In genomic region chr13:67172991-67173722, GRCm38 (mm10) we compare ENCODE assay signal across 8 mouse cellular contexts. TPM values are rescaled to one million over a fixed set of nuclear protein-coding genes. Genes with fewer than 3 reads are reported as not detected.
A peak's percentile ranks its signal among the peaks of the same experiment; 100 is the strongest.
DNase-seq lines count a peak whose midpoint lies in the region; ATAC-seq and TF ChIP-seq lines count a peak whose summit lies in the region.
"Not testable (repeated sequence)": the region's sequence is repeated elsewhere in the genome, so short reads cannot be mapped to it uniquely, and the experiment has no call there.

Gene Rsl1 (plus strand): TSS chr13:67173182.

- DNase-seq in ES-E14 (ENCODE audit: low read depth, low spot score): peak; percentile 60
- peak; percentile 70 to 71 for DNase-seq in cerebellum, adult 2 months
- DNase-seq in forelimb bud, embryonic 11.5 days (ENCODE audit: low read depth, low spot score): peak; percentile 37
- peak; percentile 72 for DNase-seq in heart, postnatal 4 days
- DNase-seq in layer of hippocampus, adult 8-10 months (ENCODE audit: low spot score in 2 of 2): peak; percentile 55 to 71
- DNase-seq in lung, embryonic 14.5 days: peak; percentile 84
- DNase-seq in testis, postnatal 14 days (ENCODE audit: low spot score): peak; percentile 70

- not testable (repeated sequence) for H3K9me3 ChIP-seq in ES-E14 (ENCODE audit: control insufficient read depth, insufficient read depth, low read depth, low read length); lung, embryonic 14.5 days (ENCODE audit: low read depth, low read length)

- H3K9ac ChIP-seq in ES-E14 (ENCODE audit: insufficient read depth, low read depth, low read length, poor library complexity, severe bottlenecking): peak within 1 kb of the TSS; percentile 75
- H3K9ac ChIP-seq in lung, embryonic 14.5 days: peak within 1 kb of the TSS; percentile 63

- peak; percentile 15; the same call in 1 of the 2 replicates for TF ChIP-seq POLR2A in cerebellum, adult 2 months (IDR thresholded peaks at IDR 0.05; ENCODE audit: borderline replicate concordance, insufficient read depth, low read length)

- H3K27ac ChIP-seq in ES-E14 (ENCODE audit: insufficient read depth, low read depth, low read length, poor library complexity, severe bottlenecking): 0 out of 2 replicates have a peak within 1 kb of the TSS, but pooled peaks have one; percentile 47
- 0 out of 2 replicates have a peak within 1 kb of the TSS, but pooled peaks have one; percentile 5 for H3K27ac ChIP-seq in cerebellum, adult 2 months (ENCODE audit: insufficient read depth, low read length)
- H3K27ac ChIP-seq in lung, embryonic 14.5 days (ENCODE audit: low read depth): 0 out of 2 replicates have a peak within 1 kb of the TSS, but pooled peaks have one; percentile 42

- under 1% methylated on average over 17 of the region's 17 CpGs for WGBS in cerebellum, adult 2 months
- under 1% methylated on average over 17 of the region's 17 CpGs for WGBS in lung, embryonic 14.5 days

- peak within 1 kb of the TSS; percentile 61 for H3K4me2 ChIP-seq in lung, embryonic 14.5 days

- not testable (repeated sequence) for TF ChIP-seq CTCF in cerebellum, adult 2 months (IDR thresholded peaks at IDR 0.05; ENCODE audit: borderline replicate concordance, insufficient read depth, low read depth, low read length); lung, embryonic 14.5 days (IDR thresholded peaks at IDR 0.05; ENCODE audit: low read depth)

- not testable (repeated sequence) for H3K4me1 ChIP-seq in ES-E14 (ENCODE audit: control insufficient read depth in 2 of 2, insufficient read depth in 2 of 2, low read length in 2 of 2, poor library complexity in 1 of 2); cerebellum, adult 2 months (ENCODE audit: control insufficient read depth, insufficient read depth, low read length); lung, embryonic 14.5 days (ENCODE audit: insufficient read depth)

- H3K36me3 ChIP-seq in ES-E14 (ENCODE audit: control insufficient read depth, insufficient read depth, low read length, poor library complexity, severe bottlenecking); lung, embryonic 14.5 days (ENCODE audit: insufficient read depth): not testable (repeated sequence)

- peak within 1 kb of the TSS; percentile 82 to 84 for H3K4me3 ChIP-seq in ES-E14 (ENCODE audit: insufficient read depth in 1 of 2, low read depth in 1 of 2, low read length in 2 of 2, poor library complexity in 1 of 2, severe bottlenecking in 1 of 2)
- H3K4me3 ChIP-seq in cerebellum, adult 2 months (replicated peaks; ENCODE audit: insufficient read depth, low read depth, low read length): peak within 1 kb of the TSS; percentile 93
- H3K4me3 ChIP-seq in lung, embryonic 14.5 days (ENCODE audit: low read depth, low read length): peak within 1 kb of the TSS; percentile 54

- peak; percentile 99 for ATAC-seq in lung, embryonic 14.5 days (ENCODE audit: insufficient read depth)
- ATAC-seq in neutrophil, adult 5-6 weeks (ENCODE audit: extremely low read depth, insufficient number of reproducible peaks, low FRiP score, poor library complexity, severe bottlenecking): peak; percentile 95

- in situ Hi-C loops in ES-E14 (cut with MboI; ENCODE audit: low sequenced_read_pairs in 2 of 2, unreplicated experiment in 2 of 2): loop anchor here in 1 of 2 experiments (25.0 kb wide), 1 partner anchor 214 kb away; the partner anchor contains the start of genes Gm28041, Zfp429 and Zfp456

- H3K27me3 ChIP-seq in cerebellum, adult 2 months (ENCODE audit: control insufficient read depth, insufficient read depth, low read length); lung, embryonic 14.5 days (ENCODE audit: insufficient read depth, low read length): not testable (repeated sequence)

TF ChIP-seq in ES-E14, 5 proteins besides CTCF, POLR2A, EP300 and RAD21:
- peak; percentile 86 for TF ChIP-seq HCFC1 (IDR thresholded peaks at IDR 0.05; ENCODE audit: borderline replicate concordance, insufficient read depth, low read length)

RNA-seq across cellular contexts. Expression of gene Rsl1, which starts in this region (rescaled TPM):
- 2.9 and 3.5 TPM in 2 replicates for total RNA-seq in ES-E14 (2012; rRNA removed)
- polyA plus RNA-seq in cerebellum, adult 2 months (2012; rRNA removed): 3.0 and 3.1 TPM in 2 replicates
- 1 to 10 TPM; 4.0 to 4.8 TPM for total RNA-seq in heart, postnatal 4 days (2021)
- total RNA-seq in layer of hippocampus, adult 8-10 months (2022): 1 to 10 TPM; 4.7 to 7.2 (median 5.8) TPM
- 5.1 and 7.3 TPM in 2 replicates for polyA plus RNA-seq in lung, embryonic 14.5 days (2014; fragmentation: Nextera tagmentation; extraction: Ambion mirVana)
- 13.0 and 14.3 TPM in 2 replicates for total RNA-seq in neutrophil, adult 5-6 weeks (2017)

Comparison
In these comparisons a context has a peak if more than half of its experiments do, and no peak if none do; other contexts are left out.
1. Peak in every context shown above with its lines: DNase-seq, ATAC-seq, H3K4me3 ChIP-seq and H3K27ac ChIP-seq.